Comparison of ENCODE assay signal across 29 mouse cellular contexts in the genomic region with DNA sequence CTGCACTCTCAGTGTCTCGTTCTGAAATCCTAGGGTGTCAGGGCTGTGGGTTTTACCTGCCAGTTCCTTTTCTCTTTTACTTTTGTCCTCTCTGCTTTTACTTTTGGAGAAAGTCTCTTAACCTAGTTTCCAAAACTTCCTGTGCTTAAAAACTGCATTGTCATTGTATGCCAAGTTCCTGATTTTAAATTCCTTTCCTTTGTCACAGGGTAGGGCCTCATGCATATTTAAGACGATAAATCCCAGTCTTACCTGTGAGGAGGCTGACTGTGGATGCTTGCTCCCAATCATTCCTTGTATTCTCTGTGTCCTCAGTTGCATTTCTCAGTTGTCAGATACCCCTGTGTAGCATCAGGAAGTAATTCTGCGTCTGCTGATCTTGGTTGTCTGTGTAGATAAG.
DNase-seq lines count a peak whose midpoint lies in the region; ATAC-seq and TF ChIP-seq lines count a peak whose summit lies in the region.
"Had no signal": no experiment of that assay in that cellular context is flagged by ENCODE, and none has a peak within 500 bp of the region (broad histone marks: within the 10 kb centered on the region; RNA-seq: fewer than 3 reads in every experiment).

No protein-coding gene starts in this region.

- H3K9me3 ChIP-seq in CH12.LX (replicated peaks; ENCODE audit: low read length) (no peaks in the 10 kb centered on the region), ES-E14 (ENCODE audit: control insufficient read depth, insufficient read depth, low read depth, low read length) (no peaks in the 10 kb centered on the region)
- H3K9me3 ChIP-seq: embryonic facial prominence, embryonic 10.5 days; embryonic facial prominence, embryonic 15.5 days; forebrain, embryonic 12.5 days; G1E; heart, embryonic 12.5 days; limb, embryonic 12.5 days; lung, embryonic 15.5 days; megakaryocyte, embryonic 14.5 days; midbrain, embryonic 12.5 days; neural tube, embryonic 13.5 days had no signal

- in situ Hi-C loops in CH12.LX (cut with MboI; ENCODE audit: low pct_ligation_motif_present, low pct_unique_long_range_greater_than_20kb, low sequenced_read_pairs) (no loop called here), ES-E14 (cut with MboI; ENCODE audit: low sequenced_read_pairs in 2 of 2, unreplicated experiment in 2 of 2) (no loop called here)

- H3K4me3 ChIP-seq in CH12.LX (replicated peaks in 1 of 3; ENCODE audit: low read depth in 2 of 3, low read length in 2 of 3, poor library complexity in 1 of 3) (no peak overlapping the region), ES-E14 (ENCODE audit: insufficient read depth in 1 of 2, low read depth in 1 of 2, low read length in 2 of 2, poor library complexity in 1 of 2, severe bottlenecking in 1 of 2) (no peak overlapping the region)
- no peak overlapping the region for H3K4me3 ChIP-seq in bone marrow macrophage, adult 2 months (ENCODE audit: insufficient read depth, low read length)
- H3K4me3 ChIP-seq: embryonic facial prominence, embryonic 10.5 days; embryonic facial prominence, embryonic 15.5 days; forebrain, embryonic 12.5 days; heart, embryonic 12.5 days; limb, embryonic 12.5 days; lung, embryonic 15.5 days; megakaryocyte, embryonic 14.5 days; midbrain, embryonic 12.5 days; myocyte; neural tube, embryonic 13.5 days had no signal

- no peaks in the 10 kb centered on the region for H3K27me3 ChIP-seq in CH12.LX (replicated peaks)
- H3K27me3 ChIP-seq: embryonic facial prominence, embryonic 15.5 days; forebrain, embryonic 12.5 days; heart, embryonic 12.5 days; limb, embryonic 12.5 days; lung, embryonic 15.5 days; megakaryocyte, embryonic 14.5 days; midbrain, embryonic 12.5 days; neural tube, embryonic 13.5 days had no signal

- no peak overlapping the region for H3K27ac ChIP-seq in CH12.LX (ENCODE audit: insufficient read depth, low read depth)
- H3K27ac ChIP-seq in ES-E14 (ENCODE audit: insufficient read depth, low read depth, low read length, poor library complexity, severe bottlenecking) = no peak overlapping the region
- H3K27ac ChIP-seq in bone marrow macrophage, adult 2 months (ENCODE audit: insufficient read depth, low read depth, low read length) = peak overlapping the region; percentile 54
- H3K27ac ChIP-seq: embryonic facial prominence, embryonic 10.5 days; embryonic facial prominence, embryonic 15.5 days; forebrain, embryonic 12.5 days; hindbrain, embryonic 14.5 days; limb, embryonic 12.5 days; lung, embryonic 15.5 days; midbrain, embryonic 12.5 days; neural tube, embryonic 13.5 days had no signal

- H3K4me1 ChIP-seq in CH12.LX (ENCODE audit: control insufficient read depth in 1 of 2, insufficient read depth in 2 of 2) = peaks cover 28 to 88% of the 10 kb centered on the region in 2 experiments
- peaks cover 4 to 21% of the 10 kb centered on the region in 2 experiments; a peak in 3 of 4 replicates for H3K4me1 ChIP-seq in ES-E14 (ENCODE audit: control insufficient read depth in 2 of 2, insufficient read depth in 2 of 2, low read length in 2 of 2, poor library complexity in 1 of 2)
- peaks cover 35% of the 10 kb centered on the region for H3K4me1 ChIP-seq in bone marrow macrophage, adult 2 months (ENCODE audit: control insufficient read depth, insufficient read depth, low read length)
- H3K4me1 ChIP-seq: embryonic facial prominence, embryonic 15.5 days; limb, embryonic 12.5 days; midbrain, embryonic 12.5 days; neural tube, embryonic 13.5 days had no signal

- no peak for DNase-seq in CH12.LX (ENCODE audit: extremely low read depth)
- DNase-seq in ES-E14 (ENCODE audit: low read depth, low spot score) = no peak
- DNase-seq in cerebellum, adult 9-11 months = no peak
- DNase-seq in adrenal gland, postnatal 36 days = no peak
- DNase-seq in layer of hippocampus, postnatal 25 days (ENCODE audit: extremely low spot score in 1 of 2, low spot score in 1 of 2) = no peak
- DNase-seq: adrenal gland, adult 2 months; cerebellum, adult 11-12 months; cerebellum, postnatal 10 days; gastrocnemius, postnatal 14 days; kidney, adult 11 months; kidney, postnatal 25 days; thymus, adult 2 months; thymus, postnatal 4 days had no signal

- TF ChIP-seq RAD21 in CH12.LX (IDR thresholded peaks at IDR 0.05; ENCODE audit: low read depth, low read length) = no peak

- dilution Hi-C loops in CH12.LX (cut with MboI; ENCODE audit: extremely low pct_ligation_motif_present, extremely low pct_unique_long_range_greater_than_20kb, low sequenced_read_pairs) = no loop called here

- no peak for TF ChIP-seq CTCF in CH12.LX (conservative IDR thresholded peaks at IDR 0.05 in 1 of 2, IDR thresholded peaks at IDR 0.05 in 1 of 2; ENCODE audit: low read depth in 2 of 2, low read length in 2 of 2)
- no peak for TF ChIP-seq CTCF in bone marrow macrophage, adult 2 months (IDR thresholded peaks at IDR 0.05; ENCODE audit: low read depth, low read length)

- no peak overlapping the region for H3K4me2 ChIP-seq in CH12.LX (ENCODE audit: insufficient read depth, low read depth, poor library complexity, severe bottlenecking)
- H3K4me2 ChIP-seq: embryonic facial prominence, embryonic 15.5 days; forebrain, embryonic 12.5 days; heart, embryonic 12.5 days; hindbrain, embryonic 14.5 days; limb, embryonic 12.5 days; lung, embryonic 15.5 days; midbrain, embryonic 12.5 days; neural tube, embryonic 13.5 days had no signal

- ATAC-seq in megakaryocyte, adult 5-6 weeks (ENCODE audit: poor library complexity, severe bottlenecking) = peak; percentile 27; the same call in 1 of the 2 replicates
- ATAC-seq: activated CD4-positive, CD25-positive, alpha-beta regulatory T cell, adult 4 months; CD4-positive, CD25-positive, alpha-beta regulatory T cell, adult 4 months had no signal

- H3K79me2 ChIP-seq in CH12.LX (replicated peaks; ENCODE audit: control insufficient read depth, extremely low read depth, insufficient read depth, poor library complexity, severe bottlenecking) = peaks cover 13% of the 10 kb centered on the region

- TF ChIP-seq POLR2A in CH12.LX (IDR thresholded peaks at IDR 0.05; ENCODE audit: low read depth, low read length) = no peak
- no peak for TF ChIP-seq POLR2A in bone marrow macrophage, adult 2 months (IDR thresholded peaks at IDR 0.05; ENCODE audit: borderline replicate concordance, low read depth, low read length)

- H3K9ac ChIP-seq in CH12.LX (ENCODE audit: insufficient read depth, low read depth) = 0 out of 2 replicates have a peak overlapping the region, but pooled peaks have one; percentile 9
- no peak overlapping the region for H3K9ac ChIP-seq in ES-E14 (ENCODE audit: insufficient read depth, low read depth, low read length, poor library complexity, severe bottlenecking)
- H3K9ac ChIP-seq: embryonic facial prominence, embryonic 15.5 days; forebrain, embryonic 12.5 days; heart, embryonic 12.5 days; hindbrain, embryonic 14.5 days; limb, embryonic 12.5 days; lung, embryonic 15.5 days; midbrain, embryonic 12.5 days; neural tube, embryonic 13.5 days had no signal

- no peak for TF ChIP-seq EP300 in CH12.LX (IDR thresholded peaks at IDR 0.05; ENCODE audit: low read length)

- H3K36me3 ChIP-seq in CH12.LX (replicated peaks in 1 of 2; ENCODE audit: control insufficient read depth in 1 of 2, insufficient read depth in 1 of 2, low read length in 1 of 2) (peaks cover 4 to 28% of the 10 kb centered on the region in 2 experiments), ES-E14 (ENCODE audit: control insufficient read depth, insufficient read depth, low read length, poor library complexity, severe bottlenecking) (no peaks in the 10 kb centered on the region; the same call in 1 of the 2 replicates)
- H3K36me3 ChIP-seq: embryonic facial prominence, embryonic 10.5 days; embryonic facial prominence, embryonic 15.5 days; forebrain, embryonic 12.5 days; G1E; heart, embryonic 12.5 days; limb, embryonic 12.5 days; lung, embryonic 15.5 days; midbrain, embryonic 12.5 days; neural tube, embryonic 13.5 days had no signal

TF ChIP-seq in CH12.LX, 34 proteins besides CTCF, POLR2A, EP300 and RAD21:
- no peak for TF ChIP-seq TBP (conservative IDR thresholded peaks at IDR 0.05; ENCODE audit: low read depth, low read length)
- TF ChIP-seq USF1 (IDR thresholded peaks at IDR 0.05; ENCODE audit: low read depth, low read length) = no peak
- TF ChIP-seq MAZ (IDR thresholded peaks at IDR 0.05; ENCODE audit: low read depth, low read length) = no peak
- no peak for TF ChIP-seq POLR2AphosphoS2 (IDR thresholded peaks at IDR 0.05; ENCODE audit: low read depth, low read length)
- no peak for TF ChIP-seq GABPA (IDR thresholded peaks at IDR 0.05; ENCODE audit: insufficient replicate concordance, low read depth, low read length)
- no peak for TF ChIP-seq NRF1 (IDR thresholded peaks at IDR 0.05; ENCODE audit: low read depth, low read length)
- TF ChIP-seq JUND (conservative IDR thresholded peaks at IDR 0.05; ENCODE audit: low read depth, low read length) = no peak
- TF ChIP-seq IRF4 (IDR thresholded peaks at IDR 0.05; ENCODE audit: low read depth, low read length) = no peak
- TF ChIP-seq ZC3H11A (IDR thresholded peaks at IDR 0.05; ENCODE audit: low read depth, low read length) = no peak
- TF ChIP-seq USF2 (conservative IDR thresholded peaks at IDR 0.05; ENCODE audit: low read depth, low read length) = no peak
- TF ChIP-seq SIN3A (IDR thresholded peaks at IDR 0.05; ENCODE audit: low read length) = no peak
- TF ChIP-seq UBTF (IDR thresholded peaks at IDR 0.05; ENCODE audit: low read depth, low read length) = no peak

TF ChIP-seq in ES-E14, 5 proteins besides CTCF, POLR2A, EP300 and RAD21:
- TF ChIP-seq MAFK (IDR thresholded peaks at IDR 0.05; ENCODE audit: insufficient read depth, low read depth, low read length) = peak; percentile 37; the same call in 1 of the 2 replicates
- TF ChIP-seq ZC3H11A (IDR thresholded peaks at IDR 0.05; ENCODE audit: borderline replicate concordance, low read depth, low read length) = no peak
